Mouse (Mus musculus): Measurements from ENCODE around the gene Eif3b. TPM values are rescaled to one million over a fixed set of nuclear protein-coding genes. Genes with fewer than 3 reads are reported as not detected.
A peak's percentile ranks its signal among the peaks of the same experiment; 100 is the strongest.
"Not testable (repeated sequence)": the region's sequence is repeated elsewhere in the genome, so short reads cannot be mapped to it uniquely, and the experiment has no call there.

The Eif3b gene
- total RNA-seq, 2 experiments from 2014 or later: 79.7 to 80.3 TPM

DNA sequence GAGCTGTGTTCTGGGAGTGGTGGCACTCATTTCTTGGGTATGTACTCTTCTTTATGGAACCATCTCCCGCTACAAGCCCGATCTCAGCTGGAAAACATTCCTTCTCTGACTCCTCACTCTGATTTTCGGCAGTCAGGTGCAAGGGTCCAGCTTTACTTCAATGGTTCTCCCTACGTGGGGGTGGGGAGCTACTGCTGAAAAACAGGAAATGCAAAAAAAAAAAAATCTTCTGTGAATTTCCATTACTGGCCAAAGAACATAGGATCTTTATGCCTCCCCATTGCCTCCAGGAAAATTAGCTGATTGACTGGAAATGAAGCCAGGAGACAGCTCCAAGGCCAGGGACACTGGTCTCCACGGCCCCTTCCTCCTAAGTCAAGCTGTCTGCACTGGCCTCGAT lies 12.5 kb upstream of the Eif3b start:
- Histone ChIP-seq H3K27ac (no peak overlapping the region), H3K4me3 (no peak overlapping the region)
- DNase-seq: no peak
- TF ChIP-seq CTCF (IDR thresholded peaks at IDR 0.05): no peak
- intact Hi-C loops (cut with DNase I): no loop called here

DNA sequence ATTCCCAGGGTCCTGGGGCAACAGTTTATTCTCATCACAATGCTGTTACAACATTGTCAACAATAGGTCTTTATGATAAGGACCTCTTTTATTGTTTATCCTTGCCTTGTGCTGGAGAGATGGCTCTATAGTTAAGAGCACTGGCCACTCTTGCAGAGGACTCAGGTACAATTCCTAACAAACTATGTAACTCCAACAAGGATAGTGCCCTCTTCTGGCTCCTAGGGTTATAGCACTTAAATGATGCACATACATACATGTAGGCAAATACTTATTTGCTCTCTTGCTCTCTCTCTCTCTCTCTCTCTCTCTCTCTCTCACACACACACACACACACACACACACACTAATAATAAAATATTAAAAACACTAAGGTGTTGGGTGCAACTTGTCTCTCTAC lies 10.3 kb upstream of the Eif3b start:
- intact Hi-C loops (cut with DNase I): no loop called here
- TF ChIP-seq CTCF (IDR thresholded peaks at IDR 0.05): no peak
- DNase-seq: no peak

DNA sequence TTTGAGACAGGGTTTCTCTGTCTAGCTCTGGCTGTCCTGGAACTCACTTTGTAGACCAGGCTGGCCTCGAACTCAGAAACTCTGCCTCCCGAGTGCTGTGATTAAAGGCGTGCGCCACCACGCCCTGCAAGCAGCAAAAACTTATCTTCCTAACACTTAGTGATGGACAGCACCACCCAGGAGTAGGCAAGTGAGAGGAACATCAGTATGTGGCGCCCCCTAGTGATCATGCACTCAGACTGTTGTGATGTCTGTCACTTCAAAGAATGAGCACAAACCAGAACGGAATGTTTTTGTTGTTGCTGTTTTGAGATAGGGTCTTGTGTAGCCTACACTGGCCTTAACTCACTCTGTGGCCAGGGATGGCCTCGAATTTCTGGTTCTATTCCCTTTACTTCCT lies 7.8 kb upstream of the Eif3b start:
- peak; percentile 71 for DNase-seq
- Histone ChIP-seq H3K4me3 (no peak overlapping the region), H3K27ac (no peak overlapping the region)
- intact Hi-C loops (cut with DNase I): loop anchor here (10.0 kb wide), 1 partner anchor 577 kb away; no protein-coding TSS in a partner anchor
- peak; percentile 68 for TF ChIP-seq CTCF (IDR thresholded peaks at IDR 0.05)

More for the DNA sequence above, 10.3 kb upstream of the Eif3b start:
- Histone ChIP-seq H3K4me3 (no peak overlapping the region), H3K27ac (no peak overlapping the region)

DNA sequence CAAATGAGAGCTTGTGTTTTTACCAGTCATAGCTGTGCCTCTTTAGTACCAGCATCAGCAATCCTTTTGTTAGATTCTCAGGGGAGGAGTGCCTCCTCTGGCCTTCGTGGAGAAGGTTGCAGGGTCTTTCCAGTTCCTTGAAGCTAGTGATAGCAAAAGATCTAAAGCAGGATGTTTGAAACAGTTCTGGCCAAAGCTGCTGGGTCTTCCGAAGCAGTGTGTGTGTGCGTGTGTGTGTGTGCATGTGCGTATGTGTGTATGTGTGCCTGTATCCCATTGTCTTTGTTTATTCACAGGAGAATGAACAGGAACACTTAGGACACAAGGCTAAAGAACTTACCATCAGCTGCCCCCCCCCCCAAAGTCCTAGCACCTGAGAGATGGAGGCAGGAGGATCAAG lies 4.5 kb upstream of the Eif3b start:
- no peak for TF ChIP-seq CTCF (IDR thresholded peaks at IDR 0.05)
- Histone ChIP-seq H3K4me3 (no peak overlapping the region), H3K27ac (no peak overlapping the region)
- DNase-seq: no peak
- intact Hi-C loops (cut with DNase I): loop anchor here (10.0 kb wide), 1 partner anchor 580 kb away; no protein-coding TSS in a partner anchor

DNA sequence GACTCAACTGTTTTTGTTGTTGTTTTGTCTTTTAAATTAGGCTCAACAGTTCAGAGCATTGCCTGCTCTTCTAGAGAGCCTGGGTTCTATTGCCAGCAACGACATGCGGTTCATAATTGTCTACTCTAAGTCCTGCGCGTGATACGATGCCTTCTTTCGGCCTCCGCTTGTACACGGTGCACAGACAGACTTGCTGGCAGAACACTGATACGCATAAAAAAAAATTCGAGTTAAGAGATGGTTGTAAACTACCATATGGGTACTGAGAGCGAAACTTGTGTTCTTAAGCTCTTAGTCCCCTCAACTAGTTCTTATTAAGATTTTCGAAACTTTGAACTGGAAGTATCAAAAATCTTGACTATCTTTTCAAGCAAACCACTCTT lies 1.0 kb upstream of the Eif3b start:
- Histone ChIP-seq H3K4me3 (peak overlapping the region; percentile 96), H3K27ac (peak overlapping the region; percentile 97)
- DNase-seq: no peak
- intact Hi-C loops (cut with DNase I): loop anchor here (2.0 to 10.0 kb wide), 2 partner anchors 29 to 583 kb away; partner anchors contain the start of gene Snx8
- no peak for TF ChIP-seq CTCF (IDR thresholded peaks at IDR 0.05)

DNA sequence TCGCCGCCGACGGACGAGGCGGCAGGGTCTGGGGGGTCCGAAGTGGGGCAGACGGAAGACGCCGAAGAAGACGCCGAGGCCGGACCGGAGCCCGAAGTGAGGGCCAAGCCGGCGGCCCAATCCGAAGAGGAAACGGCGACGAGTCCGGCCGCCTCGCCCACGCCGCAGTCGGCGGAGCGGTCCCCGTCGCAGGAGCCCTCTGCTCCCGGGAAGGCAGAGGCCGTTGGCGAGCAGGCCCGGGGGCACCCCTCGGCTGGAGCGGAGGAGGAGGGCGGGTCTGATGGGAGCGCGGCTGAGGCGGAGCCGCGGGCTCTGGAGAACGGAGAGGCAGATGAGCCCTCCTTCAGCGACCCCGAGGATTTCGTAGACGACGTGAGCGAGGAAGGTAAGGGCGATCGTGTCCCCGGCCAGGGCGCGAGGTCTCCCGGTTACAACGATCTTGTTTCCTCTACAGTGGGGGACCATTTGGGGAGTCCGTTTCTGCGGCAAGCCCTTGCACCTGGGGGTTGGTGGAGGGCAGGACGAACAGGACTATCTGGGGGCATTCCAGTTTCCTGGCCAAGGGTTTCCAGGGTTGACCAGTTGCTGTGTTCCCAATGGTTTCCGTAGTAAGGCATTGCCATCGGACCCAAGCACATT lies 433 bp downstream of the Eif3b start:
- no peak for TF ChIP-seq CTCF (IDR thresholded peaks at IDR 0.05)
- peak overlapping the region; percentile 96 for H3K4me3 ChIP-seq
- intact Hi-C loops (cut with DNase I): loop anchor here (2.0 to 10.0 kb wide), 3 partner anchors 31 to 585 kb away; partner anchors contain the start of genes Chst12 and Snx8
- DNase-seq: no peak
- H3K27ac ChIP-seq: peak overlapping the region; percentile 97

DNA sequence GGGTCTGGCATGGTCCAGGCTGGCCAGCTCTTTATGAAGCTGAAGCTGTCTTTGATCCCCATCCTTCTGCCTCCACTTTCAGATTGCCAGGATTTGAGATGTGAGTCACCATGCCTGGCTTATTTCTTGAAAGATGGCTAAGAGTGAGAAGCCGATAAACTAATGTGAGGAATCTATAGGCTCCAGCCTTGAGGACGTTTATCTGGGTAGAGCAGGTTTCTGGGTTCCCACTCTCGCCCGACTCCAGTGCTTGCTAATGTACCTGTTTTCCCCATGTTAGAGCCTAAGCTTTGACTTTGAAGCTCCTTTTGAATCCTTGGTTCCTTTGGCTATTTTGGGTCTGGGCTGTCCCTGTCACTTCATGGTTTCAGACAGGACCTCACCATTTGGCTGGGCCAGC lies 1.5 kb downstream of the Eif3b start:
- intact Hi-C loops (cut with DNase I): loop anchor here (5.0 kb wide), 1 partner anchor 87 kb away; the partner anchor contains the start of gene Chst12
- Histone ChIP-seq H3K27ac (no peak overlapping the region), H3K4me3 (peak overlapping the region; percentile 96)
- TF ChIP-seq CTCF (IDR thresholded peaks at IDR 0.05): no peak
- DNase-seq: no peak

DNA sequence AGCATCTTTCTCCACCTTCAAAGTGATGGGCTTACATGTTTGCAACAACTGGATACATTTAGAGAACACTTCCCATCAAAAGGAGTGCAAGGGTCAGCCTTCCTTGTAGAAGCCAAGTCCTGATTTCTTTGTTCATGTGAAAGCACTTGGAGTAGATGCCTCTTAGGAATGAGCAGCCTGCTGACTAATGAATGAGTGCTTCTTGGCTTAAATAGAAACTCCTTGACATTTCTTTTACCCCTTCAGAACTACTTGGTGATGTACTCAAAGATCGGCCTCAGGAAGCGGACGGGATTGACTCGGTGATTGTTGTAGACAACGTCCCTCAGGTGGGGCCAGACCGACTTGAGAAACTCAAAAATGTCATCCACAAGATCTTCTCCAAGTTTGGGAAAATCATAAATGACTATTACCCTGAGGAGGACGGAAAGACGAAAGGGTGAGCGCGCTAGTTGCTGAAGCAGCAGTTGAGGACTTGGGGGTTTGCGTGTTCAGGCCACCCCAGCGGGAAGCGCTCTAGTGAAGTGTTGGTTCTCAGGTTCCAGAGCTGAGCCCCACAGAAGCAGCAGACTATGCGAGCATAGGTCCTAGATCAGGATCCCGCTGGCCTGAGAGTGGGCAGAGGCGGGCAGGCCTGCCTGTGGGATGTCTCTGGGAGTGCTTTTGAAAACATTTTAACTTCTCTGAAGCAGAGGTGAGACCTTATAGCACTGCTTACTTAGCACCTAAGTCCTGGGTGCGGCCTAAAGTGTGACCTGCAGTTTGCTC lies 6.1 kb downstream of the Eif3b start:
- TF ChIP-seq CTCF (IDR thresholded peaks at IDR 0.05): no peak
- Histone ChIP-seq H3K4me3 (no peak overlapping the region), H3K27ac (no peak overlapping the region)
- intact Hi-C loops (cut with DNase I): no loop called here
- DNase-seq: no peak

DNA sequence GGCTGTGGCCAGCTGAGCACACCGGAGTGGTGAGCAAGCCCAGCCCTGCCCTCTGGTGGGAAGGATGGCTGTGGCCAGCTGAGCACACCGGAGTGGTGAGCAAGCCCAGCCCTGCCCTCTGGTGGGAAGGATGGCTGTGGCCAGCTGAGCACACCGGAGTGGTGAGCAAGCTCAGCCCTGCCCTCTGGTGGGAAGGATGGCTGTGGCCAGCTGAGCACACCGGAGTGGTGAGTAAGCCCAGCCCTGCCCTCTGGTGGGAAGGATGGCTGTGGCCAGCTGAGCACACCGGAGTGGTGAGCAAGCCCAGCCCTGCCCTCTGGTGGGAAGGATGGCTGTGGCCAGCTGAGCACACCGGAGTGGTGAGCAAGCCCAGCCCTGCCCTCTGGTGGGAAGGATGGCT lies 20.0 kb downstream of the Eif3b start:
- DNase-seq; H3K27ac ChIP-seq; H3K4me3 ChIP-seq; intact Hi-C loops (cut with DNase I): not testable (repeated sequence)
- peak; percentile 45 for TF ChIP-seq CTCF (IDR thresholded peaks at IDR 0.05)

DNA sequence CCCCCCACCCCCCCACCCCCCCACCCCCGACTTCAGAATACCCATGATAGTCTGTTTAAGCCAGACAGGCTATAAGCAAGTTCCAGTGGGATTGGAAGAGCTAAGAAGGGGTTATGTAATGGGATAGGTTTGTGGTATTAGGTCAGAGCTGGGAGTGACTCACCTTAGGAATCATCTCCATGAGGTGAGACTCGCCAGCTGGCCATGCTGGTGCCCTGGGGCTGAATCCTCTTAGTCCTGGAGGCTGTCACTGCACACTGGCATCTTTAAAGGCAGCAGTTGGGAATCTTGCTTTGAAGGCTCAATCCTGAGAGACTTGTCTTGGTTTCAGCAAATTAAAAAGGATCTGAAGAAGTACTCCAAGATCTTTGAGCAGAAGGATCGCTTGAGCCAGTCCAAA lies 22.3 kb downstream of the Eif3b start:
- intact Hi-C loops (cut with DNase I): no loop called here
- TF ChIP-seq CTCF (IDR thresholded peaks at IDR 0.05): no peak

DNA sequence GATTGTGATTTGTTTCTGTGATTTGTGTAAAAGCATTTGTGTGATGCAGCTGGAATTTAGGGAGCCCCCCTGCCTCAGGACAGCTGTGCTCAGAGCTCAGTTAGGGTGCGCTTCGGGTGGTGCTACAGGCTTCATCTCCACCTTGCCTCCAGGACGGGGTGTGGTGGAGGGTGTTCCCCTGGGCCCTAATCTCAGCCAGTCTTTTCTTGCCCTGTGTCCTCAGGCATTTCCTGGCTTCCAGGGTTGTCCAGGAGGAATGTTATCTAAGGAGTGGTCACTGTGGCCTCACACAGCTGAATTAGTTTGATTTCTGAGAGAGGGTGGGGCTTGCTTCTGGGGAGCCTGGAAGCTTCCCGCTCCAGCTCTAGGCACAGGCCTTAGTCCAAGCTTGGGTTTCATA lies 24.9 kb downstream of the Eif3b start:
- TF ChIP-seq CTCF (IDR thresholded peaks at IDR 0.05): no peak
- no peak for DNase-seq
- intact Hi-C loops (cut with DNase I): no loop called here
- Histone ChIP-seq H3K4me3 (no peak overlapping the region), H3K27ac (peak overlapping the region; percentile 38; the same call in 1 of the 2 replicates)

More for the DNA sequence above, 22.3 kb downstream of the Eif3b start:
- Histone ChIP-seq H3K27ac (no peak overlapping the region), H3K4me3 (no peak overlapping the region)
- DNase-seq: peak; percentile 44

DNA sequence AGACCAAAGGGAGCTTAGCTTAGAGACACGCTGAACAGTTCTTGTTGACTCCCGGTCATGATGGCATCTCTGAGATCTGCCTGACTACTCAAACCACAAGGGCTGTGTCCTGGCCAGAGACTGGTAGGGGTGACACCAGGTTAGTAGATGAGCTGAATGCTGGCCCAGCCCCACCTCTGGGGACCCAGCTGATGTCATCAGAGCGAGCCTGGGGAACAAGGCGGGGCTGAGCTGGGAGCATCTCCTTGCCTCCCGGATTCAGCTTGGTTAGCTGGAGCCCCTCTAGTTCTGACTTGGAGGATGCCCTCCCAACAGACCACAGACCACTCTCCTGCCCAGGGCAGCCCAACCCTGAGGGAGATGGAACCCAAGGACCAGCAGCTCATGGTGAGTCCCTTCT lies 26.2 kb downstream of the Eif3b start, which contains the start of gene Gm4869:
Gene Gm4869 (plus strand): TSS at position 301 of the 400 bp plus-strand sequence.
- peak; percentile 40 for DNase-seq
- H3K27ac ChIP-seq: peak within 1 kb of the TSS; percentile 38
- no peak for TF ChIP-seq CTCF (IDR thresholded peaks at IDR 0.05)
- intact Hi-C loops (cut with DNase I): no loop called here
- no peak within 1 kb of the TSS for H3K4me3 ChIP-seq

DNA sequence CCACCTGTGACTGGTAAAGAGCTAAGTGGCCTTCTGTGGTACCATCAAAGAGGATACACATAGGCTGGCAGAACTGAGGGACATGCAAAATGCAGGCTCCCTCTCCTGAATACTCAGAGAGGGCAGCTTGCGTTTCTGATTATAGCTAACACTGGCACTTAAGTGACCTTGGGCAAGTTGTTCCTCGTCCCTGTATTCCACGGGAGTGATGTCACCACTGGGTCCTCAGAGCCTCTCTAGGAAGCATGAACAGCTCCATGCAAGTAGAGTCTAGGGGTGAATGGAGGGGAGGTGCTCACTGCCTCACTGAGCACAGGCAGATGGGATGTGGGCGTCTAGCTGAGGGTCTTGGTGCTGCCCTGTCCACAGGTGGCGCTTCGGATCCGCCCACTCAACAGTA lies 26.9 kb downstream of the Eif3b start:
- Histone ChIP-seq H3K27ac (no peak overlapping the region), H3K4me3 (no peak overlapping the region)
- DNase-seq: no peak
- no peak for TF ChIP-seq CTCF (IDR thresholded peaks at IDR 0.05)
- intact Hi-C loops (cut with DNase I): no loop called here

Data from gastrocnemius, adult 2 months (tissue).